Mouse (Mus musculus) granulocyte monocyte progenitor cell, adult 5-6 weeks (primary cell): ENCODE results near the gene Tjp1. TPM values are rescaled to one million over a fixed set of nuclear protein-coding genes. Genes with fewer than 3 reads are reported as not detected.

ENCODE experiments used
- ATAC-seq: replicated peaks from 2 replicates; pipeline ENCODE4 v1.8.0; 2016; ENCODE audit warnings: mild to moderate bottlenecking, moderate TSS enrichment, inconsistent platforms; ENCODE audit not compliant: poor library complexity, severe bottlenecking
- total RNA-seq, 2 experiments: library from RNA; stranded (forward) in 1 of 2; stranded (reverse) in 1 of 2; fragments of 200-712, 200-1000 nt in 1 of 2; fragments of >200 nt in 1 of 2; fragmentation: Nextera tagmentation in 1 of 2; gene quantifications; 2 replicates each; pipeline ENCODE4 v1.2.3; 2014 to 2017

Gene Tjp1
- not detected in 2 replicates for total RNA-seq (2014; fragmentation: Nextera tagmentation)
- total RNA-seq (2017), result 0.05 and 1.2 TPM in 2 replicates

DNA sequence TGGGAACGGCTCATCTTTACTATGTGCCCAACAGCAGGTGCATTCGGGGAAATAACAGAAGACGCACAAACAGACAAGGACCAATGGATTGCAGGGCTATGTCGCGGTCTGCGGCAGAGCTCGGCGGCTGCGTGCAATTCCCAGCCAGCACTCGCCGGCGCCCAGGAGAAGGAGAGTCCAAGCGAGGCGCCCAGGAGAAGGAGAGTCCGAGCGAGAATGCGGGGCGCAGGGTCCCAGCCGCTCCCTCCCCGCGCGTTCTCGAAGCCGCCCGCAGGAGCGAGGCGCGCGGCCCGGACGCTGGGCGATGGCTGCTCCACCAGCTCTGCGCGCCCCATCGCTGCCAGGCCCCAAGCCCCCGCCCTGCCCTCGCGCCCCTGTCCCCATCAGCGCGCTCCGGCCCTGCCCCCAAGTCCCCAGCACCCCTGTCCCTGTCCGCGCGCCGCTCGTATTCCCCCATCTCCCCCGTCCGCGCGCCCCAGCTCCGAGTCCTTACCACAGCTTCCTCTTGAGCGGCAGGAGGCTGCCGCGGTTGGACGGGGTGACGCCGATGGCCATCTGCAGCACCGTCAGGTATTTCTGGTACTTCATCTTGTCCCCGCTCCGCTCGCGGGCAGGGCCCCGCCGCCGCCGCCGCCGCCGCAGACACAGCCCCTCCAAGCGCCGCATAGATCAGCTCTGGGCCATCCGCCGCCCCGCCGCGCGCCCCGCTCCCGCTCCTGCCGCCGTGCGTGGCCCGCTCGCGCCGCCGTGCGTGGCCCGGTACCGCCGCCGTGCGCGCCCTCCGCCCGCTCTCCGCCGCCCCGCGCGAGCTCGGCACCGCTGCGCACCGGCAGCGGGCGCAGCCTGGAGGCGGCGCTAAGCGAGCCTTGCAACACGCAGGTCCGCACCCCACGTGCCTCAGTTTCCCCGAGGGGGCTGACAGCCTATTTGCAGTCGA, at the start of gene Tjp1:
TSS of gene Tjp1 (minus strand) at position 711 of the 937 bp plus-strand sequence.
- ATAC-seq, result peak; percentile 40

DNA sequence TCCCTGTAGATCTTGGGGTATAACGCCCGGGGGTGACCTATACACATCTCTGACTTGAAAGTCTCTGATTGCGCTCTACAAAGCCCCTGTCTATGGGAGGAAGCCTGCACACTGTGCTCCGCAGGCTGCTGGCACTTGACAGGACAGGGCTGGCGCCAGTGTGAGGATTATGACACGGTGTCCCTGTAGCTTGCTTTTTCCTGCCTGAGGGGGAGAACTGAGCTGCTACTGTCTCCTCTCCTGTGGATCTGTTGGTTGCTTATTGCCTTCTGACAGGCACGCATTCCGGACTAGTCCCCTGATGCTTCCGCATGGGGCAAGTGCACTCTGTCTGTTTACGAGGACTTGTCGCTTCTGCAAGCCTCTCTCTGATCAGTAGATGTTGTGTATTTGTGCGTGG, 49.5 kb upstream of the Tjp1 start:
- ATAC-seq, result no peak

GRCm38 (mm10) chr7:65572731-65573130, 45.1 kb upstream of the Tjp1 start:
- no peak for ATAC-seq

DNA sequence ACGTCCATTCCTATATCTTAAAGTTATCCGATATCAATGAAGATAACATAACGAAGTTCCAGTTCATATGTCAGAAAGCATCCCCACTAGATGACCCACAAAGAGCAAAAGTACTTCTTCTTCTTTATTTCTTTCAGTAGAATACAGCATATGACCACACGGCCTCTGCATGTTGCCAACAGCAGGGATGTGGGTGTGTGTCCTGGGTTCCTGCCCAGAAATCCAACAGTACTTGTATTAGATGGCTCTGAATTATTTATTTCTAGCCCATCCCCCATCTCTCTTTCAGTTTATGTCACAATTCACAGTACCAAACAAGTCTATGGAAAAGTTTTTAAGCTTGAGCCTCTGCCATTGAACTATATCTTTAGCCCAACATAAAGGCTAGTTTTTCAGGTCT, 43.1 kb upstream of the Tjp1 start:
- ATAC-seq, result no peak

GRCm38 (mm10) chr7:65555996-65556395, 28.4 kb upstream of the Tjp1 start:
- ATAC-seq, result no peak

DNA sequence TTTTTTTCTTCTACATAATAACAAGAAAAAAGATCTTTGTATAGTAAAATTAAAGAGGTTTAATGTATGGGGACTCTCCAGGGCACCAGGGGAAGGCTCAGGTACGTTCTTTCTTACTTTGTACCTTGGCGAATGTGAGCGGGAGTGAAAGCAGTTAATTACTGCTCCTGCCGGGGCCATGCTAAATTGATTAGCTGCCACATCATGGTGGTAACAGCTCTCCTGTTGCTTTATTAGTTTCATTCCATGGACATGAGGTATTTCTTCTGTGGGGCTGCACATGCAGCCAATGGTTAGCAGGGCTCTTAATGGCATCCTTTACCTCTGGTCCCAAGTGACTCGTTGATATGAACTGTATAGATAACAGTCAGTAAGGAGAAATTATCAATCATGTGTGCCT, 18.2 kb upstream of the Tjp1 start:
- ATAC-seq, result no peak

- ATAC-seq, result no peak
Measured at GRCm38 (mm10) chr7:65532689-65533088, 5.1 kb upstream of the Tjp1 start.

DNA sequence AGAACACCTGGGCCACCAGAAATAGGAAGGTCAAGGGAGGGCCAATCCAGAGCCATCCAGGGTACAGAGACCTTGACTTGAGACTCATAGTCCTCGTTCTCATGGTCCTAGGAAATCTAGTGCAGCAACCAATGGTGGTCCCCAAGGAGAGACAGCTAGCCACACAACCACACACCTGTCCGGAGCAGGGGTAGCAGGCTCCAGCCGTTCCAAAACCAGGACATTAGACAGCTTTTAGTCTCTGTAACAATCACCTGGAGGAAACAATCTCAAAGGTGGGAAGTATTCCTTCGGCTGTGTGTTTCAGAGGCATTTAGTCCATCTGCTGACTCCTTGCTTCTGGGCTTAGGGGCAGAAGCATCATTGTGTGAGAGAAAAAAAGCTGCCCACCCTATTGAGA, 4.5 kb downstream of the Tjp1 start:
- ATAC-seq, result no peak

GRCm38 (mm10) chr7:65522490-65522889, 5.1 kb downstream of the Tjp1 start:
- no peak for ATAC-seq

DNA sequence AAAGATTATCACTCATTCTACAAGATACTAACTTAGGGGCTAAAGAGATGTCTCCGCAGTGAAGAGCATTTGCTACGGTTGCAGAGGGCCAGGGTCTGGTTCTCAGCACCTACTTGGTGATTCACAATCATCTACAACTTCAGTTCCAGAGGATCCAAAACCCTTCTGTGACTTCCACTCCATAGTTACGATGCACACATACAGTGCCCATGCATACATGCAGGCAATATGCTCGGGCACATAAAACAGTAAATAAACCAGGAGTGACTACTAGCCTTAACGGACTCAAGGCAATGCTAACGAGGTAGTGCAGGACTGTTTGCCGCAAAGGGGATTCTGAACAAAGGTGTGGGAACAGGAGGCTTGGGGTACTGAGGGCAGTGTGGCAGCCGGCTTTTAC, 7.0 kb downstream of the Tjp1 start:
- no peak for ATAC-seq

GRCm38 (mm10) chr7:65519788-65520563, 7.6 kb downstream of the Tjp1 start:
- ATAC-seq, result peak; percentile 79

DNA sequence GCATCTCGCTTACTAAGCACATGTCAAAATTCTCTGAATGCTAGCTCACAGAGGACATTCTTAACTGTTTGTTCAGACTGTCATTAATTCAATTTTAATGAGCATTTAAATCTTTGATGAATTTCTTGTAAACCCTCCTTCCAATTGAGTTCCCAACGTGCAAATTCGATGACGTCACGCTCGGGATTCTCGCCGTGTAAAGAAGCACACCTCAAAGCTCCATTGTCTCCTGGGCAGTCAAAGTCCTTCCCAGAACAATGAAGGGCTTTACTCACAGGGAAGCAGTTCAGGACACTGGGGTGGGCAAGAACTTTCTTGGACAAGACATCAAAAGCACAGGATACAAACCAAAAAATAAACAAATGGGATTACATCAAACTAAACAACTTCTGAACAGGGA, 10.7 kb downstream of the Tjp1 start:
- no peak for ATAC-seq

- no peak for ATAC-seq
Measured at GRCm38 (mm10) chr7:65513451-65514179, 14.0 kb downstream of the Tjp1 start.

GRCm38 (mm10) chr7:65509357-65509756, 18.2 kb downstream of the Tjp1 start:
- ATAC-seq, result no peak

- no peak for ATAC-seq
Measured at GRCm38 (mm10) chr7:65507341-65507740, 20.2 kb downstream of the Tjp1 start.

DNA sequence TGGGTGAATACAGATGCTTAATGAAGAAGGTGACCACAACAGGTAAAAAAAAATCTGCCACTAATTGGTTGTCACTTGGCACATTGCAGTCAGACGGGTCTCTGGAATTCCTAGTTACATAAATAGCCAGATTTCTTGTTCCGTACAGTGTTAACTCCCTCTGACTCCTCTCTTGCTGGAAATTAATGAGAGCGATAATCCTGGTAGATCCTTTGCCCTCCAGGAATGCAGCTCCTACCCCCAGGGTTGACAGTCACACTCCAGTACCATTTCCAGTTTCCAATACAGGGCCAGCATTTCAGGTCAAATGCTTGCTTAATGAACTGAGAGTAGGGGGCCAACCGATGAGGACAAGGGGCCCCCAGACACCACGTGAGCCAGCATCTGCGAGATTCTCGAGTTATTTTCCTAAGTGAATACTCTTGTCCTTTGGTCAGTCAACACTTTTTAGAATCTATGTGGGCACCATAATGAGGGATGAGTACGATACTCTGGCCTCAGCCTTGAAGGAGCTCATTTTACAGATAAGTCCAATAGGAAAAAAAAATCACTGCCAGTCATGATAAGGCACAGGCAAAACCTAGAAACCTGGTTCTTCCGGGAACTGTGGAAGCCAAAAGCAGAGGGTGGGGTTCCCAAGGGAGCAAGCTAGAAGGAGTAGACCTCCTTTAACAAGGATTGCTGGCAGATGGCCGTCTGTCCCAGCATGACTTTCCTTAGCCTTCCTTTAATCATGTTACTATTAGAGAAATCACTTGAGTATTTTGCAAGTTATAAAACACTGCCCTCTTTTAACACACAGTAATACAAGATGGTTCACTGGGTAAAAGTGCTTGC, 24.9 kb downstream of the Tjp1 start:
- no peak for ATAC-seq

DNA sequence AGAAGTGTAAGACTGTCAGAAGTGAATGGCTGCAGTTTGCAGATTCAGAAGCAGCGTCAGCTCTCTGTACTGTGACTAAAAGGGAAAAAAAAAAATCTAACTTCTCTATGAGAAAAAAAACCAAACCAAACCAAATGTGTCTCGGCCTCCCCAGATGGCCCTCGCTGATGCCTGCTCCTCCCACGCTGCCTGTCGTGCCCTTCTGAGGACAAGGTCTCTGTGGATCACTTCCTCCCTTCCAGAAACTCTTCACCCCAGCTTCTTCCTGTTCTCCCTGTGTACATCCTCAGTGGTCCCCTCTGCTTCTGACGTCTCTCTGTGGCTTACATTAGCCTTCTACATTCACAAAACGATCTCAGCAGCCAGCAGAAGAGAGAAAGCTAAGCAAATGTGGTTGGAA, 26.8 kb downstream of the Tjp1 start:
- no peak for ATAC-seq

GRCm38 (mm10) chr7:65497733-65498583, 29.6 kb downstream of the Tjp1 start:
- peak; percentile 67 for ATAC-seq

GRCm38 (mm10) chr7:65490526-65490925, 37.1 kb downstream of the Tjp1 start:
- ATAC-seq, result no peak
